Mouse (Mus musculus): Measurements from ENCODE around the gene Cbx7.

- no peak for TF ChIP-seq CTCF (IDR thresholded peaks at IDR 0.05; ENCODE audit: low read depth, low read length)
- no peak for TF ChIP-seq POLR2A (IDR thresholded peaks at IDR 0.05; ENCODE audit: extremely low read depth, insufficient read depth, low read length)
Observed at GRCm38 (mm10) chr15:79903963-79904362, 67.0 kb downstream of the Cbx7 start.
